Mouse (Mus musculus) lung, adult 2 months (tissue): ENCODE data around the gene Copg1.

Source experiments
- CTCF ChIP-seq: fragments of 200-500 bp; IDR thresholded peaks from 2 replicates; pipeline ENCODE4 v1.5.1; 2011; ENCODE audit warnings: mild to moderate bottlenecking, low read length, control low read depth; ENCODE audit not compliant: insufficient read depth
- POLR2A ChIP-seq: fragments of 200-500 bp; IDR thresholded peaks from 2 replicates; pipeline ENCODE4 v1.6.1; 2011; ENCODE audit warnings: low read depth, mild to moderate bottlenecking, control low read depth, low read length, borderline replicate concordance; ENCODE audit errors: extremely low read depth

DNA sequence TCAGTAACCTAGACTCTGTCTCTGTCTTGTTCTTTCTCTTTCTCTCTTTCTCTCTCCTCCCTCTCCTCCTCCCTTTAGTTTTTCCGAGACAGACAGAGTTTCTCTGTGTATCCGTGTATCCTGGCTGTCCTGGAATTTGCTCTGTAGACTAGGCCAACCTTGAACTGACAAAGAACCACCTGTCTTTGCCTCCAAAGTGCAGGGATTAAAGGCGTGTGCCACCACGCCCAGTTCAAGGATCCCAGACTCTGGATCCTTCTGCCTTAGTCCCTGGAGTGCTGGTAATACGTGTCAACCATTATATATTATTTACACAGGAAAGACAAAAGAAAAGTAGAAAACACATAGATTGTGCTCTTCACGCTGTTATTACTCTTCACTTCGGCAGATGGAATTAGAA, 16.4 kb upstream of the Copg1 start:
- TF ChIP-seq POLR2A (no peak), CTCF (no peak)
